Mouse (Mus musculus): ENCODE data around the gene Cyp2u1.
"Not testable (repeated sequence)": the region's sequence is repeated elsewhere in the genome, so short reads cannot be mapped to it uniquely, and the experiment has no call there.

Gene Cyp2u1

GRCm38 (mm10) chr3:131302452-131303319, at the start of gene Cyp2u1:
Gene Cyp2u1, minus strand, starts transcription at chr3:131303227.
- peak; percentile 93 to 94 for DNase-seq

DNA sequence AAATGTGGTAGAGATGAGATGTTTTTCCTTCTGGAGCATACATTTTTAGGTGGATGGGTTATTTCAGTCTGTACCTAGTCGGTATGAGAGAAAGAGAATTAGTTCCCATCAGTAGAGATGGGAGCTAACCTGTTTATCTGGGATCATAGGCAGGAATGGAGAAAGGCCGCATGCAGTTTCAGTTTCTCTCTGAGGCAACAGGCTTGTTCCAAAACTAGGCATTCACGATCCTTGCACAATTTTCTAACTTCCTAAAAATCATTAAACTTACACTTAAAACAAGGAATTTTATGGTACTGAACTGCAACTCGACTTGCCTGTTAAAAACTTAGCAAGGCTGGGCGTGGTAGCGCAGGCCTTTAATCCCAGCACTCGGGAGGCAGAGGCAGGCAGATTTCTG, 47.5 kb upstream of the Cyp2u1 start:
- DNase-seq: no peak

- DNase-seq: no peak
These were observed 46.0 kb upstream of the Cyp2u1 start for GRCm38 (mm10) chr3:131349013-131349412.

DNA sequence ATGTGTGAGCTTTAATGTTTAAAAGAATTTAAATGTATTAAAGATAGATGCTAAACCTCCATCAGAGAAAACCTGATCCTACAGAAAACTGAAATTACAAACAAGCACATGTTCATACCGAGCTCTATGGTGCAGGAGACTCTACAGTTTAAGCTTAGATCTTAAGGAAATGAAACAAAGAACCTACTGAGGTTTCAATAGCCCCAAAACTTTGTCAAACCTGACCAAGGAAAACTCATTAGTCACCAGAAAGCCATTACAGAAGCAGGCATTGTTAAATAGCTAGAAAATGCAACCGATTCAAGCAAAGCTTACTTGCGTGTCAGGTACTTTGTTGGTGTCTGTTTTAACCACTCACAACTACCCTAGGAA, 45.5 kb upstream of the Cyp2u1 start:
- DNase-seq: no peak

DNA sequence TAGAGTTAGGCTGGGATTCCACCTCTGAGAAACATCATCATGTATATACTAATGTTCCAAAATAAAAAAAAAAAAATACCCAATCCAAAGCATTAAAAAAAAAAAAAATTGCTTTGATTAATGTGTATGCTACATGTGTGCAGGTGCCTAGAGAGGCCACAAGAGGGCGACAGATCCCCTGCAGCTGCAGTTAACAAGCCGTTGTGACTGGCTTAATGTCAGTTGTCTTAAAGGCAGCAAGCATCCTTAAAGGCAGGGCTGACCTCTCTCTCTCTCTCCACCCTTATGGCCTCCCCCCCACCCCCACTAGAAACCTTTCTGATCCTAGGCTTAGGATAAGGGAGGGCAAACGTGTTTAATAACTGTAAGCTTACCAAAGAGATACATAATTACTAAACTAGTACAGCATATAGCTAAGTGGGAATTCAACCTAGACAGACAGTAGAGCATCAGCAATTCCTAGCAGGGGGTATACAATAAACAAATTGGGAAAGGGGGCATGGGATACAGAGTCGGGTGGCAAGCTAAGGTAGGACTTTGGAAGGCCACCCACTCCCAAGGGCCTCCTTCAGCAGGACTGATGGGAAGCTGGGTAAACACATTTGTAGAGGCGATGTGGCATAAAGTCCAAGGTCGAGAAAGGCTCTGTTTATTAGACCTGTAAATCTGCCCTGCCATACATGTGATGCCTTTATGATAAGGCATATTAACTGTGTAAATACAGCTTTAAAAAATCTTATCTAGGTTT, 45.0 kb upstream of the Cyp2u1 start:
- peak in 1 of 2 experiments; percentile 45 for DNase-seq

- DNase-seq: no peak
These were observed 42.9 kb upstream of the Cyp2u1 start for GRCm38 (mm10) chr3:131345903-131346302.

GRCm38 (mm10) chr3:131343311-131343710, 40.3 kb upstream of the Cyp2u1 start:
- DNase-seq: no peak

DNA sequence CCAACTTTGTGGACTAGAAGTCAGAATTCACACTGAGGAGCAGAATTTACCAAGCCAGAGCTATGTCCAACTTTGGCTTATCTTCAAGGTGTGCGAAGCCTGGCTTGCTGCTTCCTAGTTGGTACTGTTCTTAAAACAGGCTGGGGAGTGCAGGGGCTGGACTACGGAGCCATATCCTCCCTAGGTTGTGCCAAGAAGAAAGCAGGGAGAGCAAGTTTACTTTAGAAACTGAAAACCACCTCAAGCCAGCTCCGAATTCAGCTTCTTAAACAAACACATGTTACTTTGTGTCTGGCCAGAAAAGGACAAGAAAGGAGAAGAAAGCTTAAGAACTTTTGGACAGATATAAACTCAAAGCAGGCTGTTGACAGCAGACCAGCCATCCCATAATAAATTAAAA, 37.9 kb upstream of the Cyp2u1 start:
- DNase-seq: no peak

GRCm38 (mm10) chr3:131339280-131339679, 36.3 kb upstream of the Cyp2u1 start:
- DNase-seq: no peak

GRCm38 (mm10) chr3:131337749-131338148, 34.7 kb upstream of the Cyp2u1 start:
- not testable (repeated sequence) for DNase-seq

- DNase-seq: no peak
These were observed 33.6 kb upstream of the Cyp2u1 start for GRCm38 (mm10) chr3:131336629-131337028.

GRCm38 (mm10) chr3:131335117-131335547, 32.1 kb upstream of the Cyp2u1 start:
- DNase-seq: no peak

DNA sequence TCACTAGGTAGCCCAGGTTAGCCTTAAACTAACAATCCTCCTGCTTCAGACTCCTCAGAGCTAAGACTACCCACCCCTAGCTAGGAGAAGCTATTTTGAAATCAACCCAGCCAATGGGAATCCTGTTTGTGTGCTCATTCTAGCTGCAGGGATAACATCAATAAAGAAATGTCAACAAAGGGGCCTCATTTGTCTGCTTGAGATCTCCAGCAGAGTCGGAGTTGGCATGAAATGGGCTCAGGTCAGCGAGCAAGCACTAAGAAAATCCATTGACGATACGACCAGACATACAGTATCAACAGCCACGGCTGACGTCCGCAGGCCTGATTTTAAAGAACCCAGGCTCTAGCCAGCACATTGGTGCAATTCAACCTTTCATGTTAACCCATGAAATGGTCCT, 24.2 kb upstream of the Cyp2u1 start:
- DNase-seq: no peak

DNA sequence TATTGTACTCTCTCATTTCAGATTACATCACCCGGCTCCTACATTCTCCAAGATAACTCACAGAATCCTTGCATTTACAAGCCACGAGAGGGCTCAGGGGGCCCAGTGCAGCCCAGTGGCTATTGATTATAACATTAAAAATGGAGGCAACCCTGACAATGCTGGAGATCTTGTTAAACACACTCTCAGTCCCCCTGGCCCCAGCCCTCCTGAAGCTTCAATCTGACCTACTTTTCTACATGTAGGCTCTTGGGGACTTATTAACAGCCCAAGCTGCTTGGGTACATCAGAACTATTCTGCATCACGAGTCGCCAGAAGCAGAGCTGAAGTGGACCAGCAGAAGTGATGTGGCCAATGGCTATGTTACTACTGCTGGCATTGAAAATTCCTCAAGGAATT, 23.6 kb upstream of the Cyp2u1 start:
- no peak for DNase-seq

- no peak for DNase-seq
These were observed 19.2 kb upstream of the Cyp2u1 start for GRCm38 (mm10) chr3:131322081-131322815.

DNA sequence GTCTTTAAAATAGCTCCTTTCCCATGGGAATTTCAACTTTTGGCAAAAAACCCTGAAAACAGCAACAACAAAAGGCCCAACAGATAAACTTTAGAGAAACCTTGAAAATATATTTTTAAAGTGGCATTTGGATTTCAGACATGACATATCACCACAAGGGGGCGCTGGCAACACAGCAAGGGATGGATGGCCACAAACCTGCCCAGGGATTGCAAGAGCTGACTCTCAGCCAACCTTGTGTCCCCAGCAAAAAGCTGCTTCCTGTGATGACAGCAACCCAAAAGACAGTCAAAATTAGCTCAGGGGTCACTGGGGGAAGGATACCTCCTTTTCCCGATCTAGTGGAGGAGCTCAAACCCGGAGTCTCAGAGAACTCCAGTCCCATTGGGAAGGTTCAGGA, 17.2 kb upstream of the Cyp2u1 start:
- peak; percentile 88 to 94 for DNase-seq

DNA sequence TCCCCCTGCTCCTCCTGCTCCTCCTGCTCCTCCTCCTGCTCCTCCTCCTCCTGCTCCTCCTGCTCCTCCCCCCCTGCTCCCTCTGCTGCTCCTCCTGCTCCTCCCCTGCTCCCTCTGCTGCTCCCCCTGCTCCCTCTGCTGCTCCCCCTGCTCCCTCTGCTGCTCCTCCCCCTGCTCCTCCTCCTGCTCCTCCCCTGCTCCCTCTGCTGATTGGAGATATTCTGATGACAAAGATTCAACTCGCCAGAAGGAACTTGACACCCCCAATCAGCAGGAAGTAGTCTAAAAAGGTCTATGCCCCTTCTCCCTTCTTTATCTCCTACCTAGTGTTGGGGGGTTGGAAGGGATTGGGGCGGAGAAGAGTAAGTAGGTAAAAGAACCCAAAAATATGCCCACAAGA, 15.2 kb upstream of the Cyp2u1 start:
- DNase-seq: no peak

GRCm38 (mm10) chr3:131317126-131317525, 14.1 kb upstream of the Cyp2u1 start:
- no peak for DNase-seq

DNA sequence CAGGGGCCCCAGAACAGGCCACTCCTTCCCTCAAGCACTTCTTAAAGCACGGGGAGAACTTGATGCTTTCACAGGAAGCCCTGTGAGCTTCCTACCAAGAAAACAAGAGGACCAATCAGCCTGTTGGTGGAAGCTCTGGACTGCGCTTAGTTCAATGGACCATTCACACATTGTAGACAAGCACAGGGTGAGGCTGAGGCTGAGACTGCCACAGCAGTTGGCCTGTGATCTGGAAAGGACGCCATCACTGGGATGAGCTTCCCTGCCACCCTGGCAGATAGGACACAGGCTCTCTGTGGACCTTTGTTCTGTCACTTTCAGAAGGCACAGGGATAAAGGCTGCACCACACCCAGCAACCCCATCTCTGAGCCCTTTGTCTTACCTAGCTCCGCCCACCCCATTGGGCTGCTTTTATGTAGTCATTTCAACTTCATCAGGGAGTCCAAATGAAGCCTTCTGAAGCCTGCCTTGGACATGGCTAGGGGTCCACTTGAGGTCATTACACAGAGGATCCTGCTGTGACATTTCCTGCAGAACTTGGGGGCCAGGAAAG, 13.0 kb upstream of the Cyp2u1 start:
- no peak for DNase-seq

- no peak for DNase-seq
These were observed 9.3 kb upstream of the Cyp2u1 start for GRCm38 (mm10) chr3:131312340-131312739.

GRCm38 (mm10) chr3:131310572-131310971, 7.5 kb upstream of the Cyp2u1 start:
- DNase-seq: no peak

- no peak for DNase-seq
These were observed 4.8 kb upstream of the Cyp2u1 start for GRCm38 (mm10) chr3:131307811-131308210.

DNA sequence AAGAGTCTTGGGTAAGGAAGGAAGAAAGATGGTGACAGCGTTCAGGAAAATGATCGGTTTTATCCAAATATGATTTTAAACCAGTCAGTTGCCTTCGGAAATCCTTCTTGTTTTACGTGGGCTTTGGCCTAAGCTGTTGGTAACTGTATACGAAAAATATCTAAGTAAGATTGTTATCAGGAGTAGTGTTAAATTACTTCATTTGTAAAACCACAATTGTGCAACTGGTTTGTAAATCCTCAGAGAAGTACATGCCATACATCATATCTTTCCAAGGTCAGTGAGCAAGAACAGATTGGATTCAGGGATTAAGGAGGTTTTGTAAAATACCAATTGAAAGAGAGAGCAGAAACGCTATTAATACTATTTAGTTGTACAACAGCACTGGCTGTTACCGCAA, 3.2 kb upstream of the Cyp2u1 start:
- no peak for DNase-seq

Data from cerebellum, postnatal 14 days (tissue).